Mouse (Mus musculus): ENCODE results near the gene Rab1a.

Rab1a gene

DNA sequence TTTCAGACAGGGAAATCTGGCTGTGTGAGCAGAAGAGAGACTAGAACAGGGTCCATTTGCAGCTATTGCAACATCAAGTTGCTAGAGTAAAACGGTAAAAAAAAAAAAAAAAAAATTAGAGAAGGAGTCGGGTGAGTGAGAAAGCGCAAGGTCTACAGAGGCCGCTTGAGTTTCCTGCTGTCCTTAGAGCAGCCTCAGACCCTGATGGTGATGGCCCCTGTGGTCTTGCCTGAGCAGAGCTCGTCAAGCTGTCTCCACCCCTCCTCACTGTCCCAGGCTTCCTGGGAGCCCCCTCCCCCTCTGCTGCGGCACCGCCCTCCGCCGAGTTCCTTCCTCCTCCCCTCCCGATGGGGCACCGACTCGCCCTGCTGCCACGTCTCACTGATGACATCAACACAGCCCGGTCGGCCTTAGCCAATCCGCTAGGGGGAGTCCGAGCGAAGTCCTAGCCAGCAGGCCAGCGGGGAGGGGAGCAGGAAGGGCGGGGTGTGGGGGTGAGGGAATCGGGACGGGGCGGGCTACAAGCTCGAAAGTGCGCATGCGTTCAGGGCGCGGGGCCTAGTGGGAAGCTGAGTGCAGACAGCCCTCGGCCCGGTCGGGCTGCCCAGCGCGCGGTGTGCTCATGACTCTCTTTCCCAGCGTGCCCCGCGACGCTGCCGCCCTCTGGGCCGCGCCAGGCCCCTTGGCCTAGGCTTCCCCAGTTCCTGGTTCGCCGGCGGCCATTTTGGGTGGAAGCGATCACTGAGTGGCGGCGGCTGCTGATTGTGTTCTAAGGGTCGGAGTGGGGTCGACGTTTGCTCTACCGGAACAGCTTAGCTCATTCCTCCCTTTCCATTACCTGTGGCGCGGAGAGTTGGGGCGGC lies at the start of gene Rab1a:
TSS of gene Rab1a (plus strand) at position 720 of the 863 bp plus-strand sequence.
- in situ Hi-C loops (cut with MboI, MseI) = loop anchor here (25.0 kb wide), 1 partner anchor 1786 kb away; no protein-coding TSS in a partner anchor

DNA sequence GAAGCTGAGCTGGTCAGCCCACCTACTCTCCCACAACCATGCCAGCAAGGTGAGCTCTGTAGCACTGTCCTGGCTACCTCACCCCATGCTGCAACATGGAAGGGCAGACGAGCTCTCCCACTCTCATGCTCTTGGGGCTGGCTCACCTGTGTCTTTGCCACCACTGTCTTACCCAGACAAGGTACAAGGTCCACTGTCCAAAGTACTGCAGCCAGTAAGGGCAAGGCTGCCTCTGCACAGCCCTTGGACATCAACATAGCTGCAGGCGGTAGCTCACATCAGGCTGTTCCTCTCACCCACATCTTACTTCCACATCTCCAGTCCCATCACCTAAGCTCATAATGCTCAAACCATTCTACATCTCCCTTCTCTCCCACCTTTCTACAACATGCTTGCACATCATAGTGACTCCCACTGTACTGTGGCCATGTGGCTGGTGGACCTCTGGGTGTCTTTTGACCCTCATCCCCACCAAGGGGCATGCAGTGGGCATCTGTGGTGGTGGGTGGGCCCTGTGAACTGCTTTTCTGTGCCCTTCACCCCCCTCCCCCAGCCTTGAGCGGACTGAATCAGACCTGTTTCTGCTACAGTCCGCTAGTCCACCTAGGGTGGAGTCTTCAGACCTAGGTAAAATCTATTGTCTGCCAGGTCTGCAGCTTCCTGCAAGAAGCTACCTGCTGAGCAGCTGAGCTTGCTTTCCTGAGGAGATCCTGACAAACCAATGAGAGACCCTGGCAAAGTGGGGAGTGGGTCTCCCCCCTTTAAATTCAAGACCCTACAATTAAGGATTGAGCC lies 48.9 kb upstream of the Rab1a start:
- in situ Hi-C loops (cut with MboI, MseI) = loop anchor here (25.0 kb wide), 2 partner anchors 1140 to 1415 kb away; partner anchors contain the start of gene Meis1

DNA sequence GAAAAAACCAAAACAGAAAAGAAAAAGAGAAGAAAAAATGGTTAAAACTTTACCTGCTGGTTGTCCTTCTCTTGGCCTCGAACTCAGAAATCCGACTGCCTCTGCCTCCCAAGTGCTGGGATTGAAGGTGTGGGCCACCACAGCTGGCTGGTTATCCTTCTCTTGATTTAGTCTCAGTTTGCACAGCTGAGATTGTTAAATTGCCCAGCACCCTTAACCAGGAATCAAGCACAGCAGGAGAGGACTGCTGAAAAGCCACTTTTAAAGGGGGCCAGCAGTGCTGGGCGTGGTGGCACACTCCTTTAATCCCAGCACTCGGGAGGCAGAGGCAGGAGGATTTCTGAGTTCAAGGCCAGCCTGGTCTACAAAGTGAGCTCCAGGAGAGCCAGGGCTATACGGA lies 47.7 kb upstream of the Rab1a start:
- in situ Hi-C loops (cut with MboI, MseI) = loop anchor here (25.0 kb wide), 2 partner anchors 1141 to 1416 kb away; partner anchors contain the start of gene Meis1

DNA sequence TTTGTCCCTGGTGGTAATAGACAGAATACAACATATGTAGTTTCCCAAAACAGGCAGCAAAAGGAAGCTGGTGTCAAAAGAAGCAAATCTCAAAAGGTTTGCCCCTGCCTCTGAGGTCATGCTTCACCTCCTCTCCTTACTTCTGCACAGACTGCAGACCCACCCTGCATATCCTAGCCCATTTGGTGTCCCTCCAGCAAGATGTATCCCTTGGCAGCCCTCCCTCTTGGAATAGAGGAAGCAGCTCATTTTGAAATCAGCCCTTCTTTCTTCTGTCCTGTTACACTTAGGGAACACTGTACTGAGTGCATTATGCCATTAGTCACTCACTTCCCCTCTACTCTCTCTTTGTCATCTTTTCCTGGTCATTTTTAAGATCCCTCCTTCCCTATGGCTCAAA lies 42.4 kb upstream of the Rab1a start:
- in situ Hi-C loops (cut with MboI, MseI) = loop anchor here (25.0 kb wide), 2 partner anchors 1147 to 1422 kb away; partner anchors contain the start of gene Meis1

DNA sequence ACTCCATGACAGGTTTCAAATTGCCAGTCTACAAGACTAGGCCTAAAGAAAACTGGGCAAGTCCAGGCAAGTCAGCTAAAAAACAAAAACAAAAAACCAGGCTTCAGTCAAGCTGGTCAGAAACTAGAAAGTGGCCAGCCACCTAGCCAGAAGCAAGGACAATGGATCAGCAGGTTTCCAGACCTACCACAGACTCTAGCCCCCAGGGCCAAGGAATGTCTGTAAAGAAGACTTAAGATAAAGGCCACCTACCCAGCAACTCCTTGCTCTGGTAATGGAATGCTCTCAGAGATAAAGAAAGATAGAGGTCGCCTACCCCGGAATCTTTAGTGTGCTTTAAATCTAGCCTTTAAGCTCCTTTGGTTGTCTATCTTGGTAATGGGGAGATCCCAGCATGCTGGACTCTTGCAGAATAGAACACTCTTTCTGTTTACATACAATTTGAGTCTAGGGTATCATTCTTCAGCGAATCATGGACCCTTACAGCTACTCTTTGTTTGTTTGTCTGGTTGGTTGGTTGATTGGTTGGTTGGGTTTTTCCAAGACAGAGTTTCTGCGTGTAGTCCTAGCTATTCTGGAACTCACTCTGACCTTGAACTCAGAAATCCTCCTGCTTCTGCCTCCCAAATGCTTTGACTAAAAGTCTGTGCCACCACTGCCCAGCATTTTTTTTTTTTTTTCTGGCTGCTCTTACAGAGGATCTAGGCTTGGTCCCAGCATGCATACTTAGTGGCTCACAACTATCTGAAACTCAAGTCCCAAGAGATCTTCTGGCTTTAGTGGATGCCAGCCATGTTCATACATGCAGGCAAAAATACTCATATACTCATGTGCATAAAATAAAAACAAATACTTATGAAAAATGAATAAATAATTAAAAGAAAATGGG lies 36.0 kb upstream of the Rab1a start:
- in situ Hi-C loops (cut with MboI, MseI) = loop anchor here (25.0 kb wide), 2 partner anchors 1153 to 1428 kb away; partner anchors contain the start of gene Meis1

DNA sequence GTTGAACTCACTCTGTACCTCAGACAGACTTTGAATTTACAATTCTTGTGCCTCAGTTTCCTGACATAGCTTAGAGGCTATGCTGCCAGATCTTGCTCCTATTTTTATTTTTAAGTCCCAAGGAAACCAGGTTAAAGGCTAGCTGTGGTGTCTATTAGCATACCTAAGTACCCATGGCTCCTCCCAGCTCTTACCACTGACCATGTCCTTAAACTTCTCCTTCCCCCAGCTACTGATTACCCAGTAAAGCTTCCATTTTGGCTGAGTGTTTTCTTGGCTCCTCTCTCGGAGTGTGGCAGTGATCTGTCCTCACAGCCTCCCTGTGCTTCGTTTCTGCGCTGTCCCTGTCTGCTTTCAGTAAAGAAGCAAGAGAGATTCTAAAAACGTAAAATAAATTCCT lies 35.2 kb upstream of the Rab1a start:
- in situ Hi-C loops (cut with MboI, MseI) = loop anchor here (25.0 kb wide), 2 partner anchors 1154 to 1429 kb away; partner anchors contain the start of gene Meis1

DNA sequence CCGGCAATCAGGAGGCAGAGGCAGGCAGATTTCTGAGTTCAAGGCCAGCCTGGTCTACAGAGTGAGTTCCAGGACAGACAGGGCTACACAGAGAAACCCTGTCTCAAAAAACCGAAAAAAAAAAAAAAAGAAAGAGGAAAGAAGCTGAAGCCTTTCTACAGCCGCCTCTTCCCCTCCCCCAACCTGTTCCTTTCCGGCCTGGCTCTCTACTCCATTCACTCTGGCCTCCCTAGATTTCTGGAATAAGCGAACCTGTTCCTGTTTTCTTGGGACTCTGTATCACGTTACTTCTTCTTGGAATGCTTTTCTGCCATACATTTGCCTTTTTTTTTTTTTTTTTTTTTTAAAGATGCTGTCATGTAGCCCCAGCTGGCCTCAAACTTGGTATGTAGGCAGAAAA lies 34.8 kb upstream of the Rab1a start:
- in situ Hi-C loops (cut with MboI, MseI) = loop anchor here (25.0 kb wide), 2 partner anchors 1154 to 1429 kb away; partner anchors contain the start of gene Meis1

DNA sequence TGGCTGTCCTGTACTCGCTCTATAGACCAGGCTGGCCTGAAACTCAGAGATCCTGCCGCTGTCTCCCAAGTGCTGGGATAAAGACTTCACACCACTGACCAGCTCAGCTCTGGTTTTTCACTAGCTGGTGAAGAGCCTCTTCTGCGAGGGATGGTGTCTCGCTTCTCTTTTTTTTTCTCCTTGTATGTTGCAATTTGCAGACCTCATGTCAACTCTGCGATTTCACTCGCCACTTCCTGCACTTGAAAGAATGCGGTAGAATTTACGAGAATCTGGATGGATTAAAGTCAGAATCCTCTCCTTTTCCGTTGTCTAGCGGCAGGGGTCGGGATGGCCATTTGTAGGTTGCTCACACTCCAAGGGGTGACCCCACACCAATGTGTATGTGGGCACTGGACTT lies 32.3 kb upstream of the Rab1a start:
- in situ Hi-C loops (cut with MboI, MseI) = loop anchor here (25.0 kb wide), 2 partner anchors 1157 to 1432 kb away; partner anchors contain the start of gene Meis1

DNA sequence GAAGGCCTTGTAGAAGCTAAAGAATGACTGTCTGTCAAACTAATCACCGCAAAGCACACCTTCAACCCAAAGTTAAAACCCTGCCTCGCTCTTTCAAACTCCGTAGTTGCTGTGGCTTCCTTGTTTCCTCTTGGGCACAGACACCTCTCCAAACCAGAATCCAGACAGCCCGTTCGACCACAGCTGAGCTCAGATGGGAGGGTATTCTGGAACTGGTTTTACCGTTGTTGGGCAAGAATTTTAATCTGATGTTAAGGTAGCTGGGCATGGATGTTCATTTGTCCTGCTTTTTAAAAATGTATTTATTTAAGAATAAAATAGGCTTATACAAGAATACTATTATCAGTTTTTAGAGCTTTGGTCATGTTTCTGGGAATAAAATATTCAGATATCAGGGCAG lies 14.0 kb upstream of the Rab1a start:
- in situ Hi-C loops (cut with MboI, MseI) = no loop called here

DNA sequence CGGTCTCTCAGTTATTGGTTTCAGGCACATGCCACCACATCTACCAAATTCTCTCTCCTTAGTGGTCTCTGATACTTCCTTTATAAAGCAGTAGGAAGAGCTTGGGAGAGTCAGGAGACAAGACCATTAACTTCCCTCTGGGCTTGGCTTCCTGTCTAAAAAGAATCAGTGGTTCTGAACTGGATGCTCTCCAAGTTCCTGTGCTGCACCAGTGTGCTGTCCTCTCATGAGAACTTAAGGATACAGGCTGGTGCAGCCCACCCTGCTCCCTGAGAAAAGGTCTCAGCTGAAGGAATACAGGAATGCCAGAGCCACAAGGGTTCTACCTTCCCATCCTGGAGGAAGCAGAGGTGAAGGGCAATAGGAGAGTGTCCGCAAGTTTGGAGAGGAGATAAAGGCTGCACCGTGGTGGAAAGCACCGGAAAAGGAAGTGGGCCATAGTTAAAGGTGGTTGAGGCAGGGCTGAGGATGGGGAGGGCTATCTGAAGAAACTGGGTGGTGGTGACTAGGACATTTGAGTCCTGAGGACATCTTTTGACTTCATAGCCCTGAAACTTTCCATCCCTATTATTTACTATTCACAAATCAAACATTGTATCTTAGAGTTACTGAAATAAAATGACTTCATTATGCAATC lies 8.0 kb upstream of the Rab1a start:
- in situ Hi-C loops (cut with MboI, MseI) = loop anchor here (5.0 kb wide), 1 partner anchor 71 kb away; no protein-coding TSS in a partner anchor

DNA sequence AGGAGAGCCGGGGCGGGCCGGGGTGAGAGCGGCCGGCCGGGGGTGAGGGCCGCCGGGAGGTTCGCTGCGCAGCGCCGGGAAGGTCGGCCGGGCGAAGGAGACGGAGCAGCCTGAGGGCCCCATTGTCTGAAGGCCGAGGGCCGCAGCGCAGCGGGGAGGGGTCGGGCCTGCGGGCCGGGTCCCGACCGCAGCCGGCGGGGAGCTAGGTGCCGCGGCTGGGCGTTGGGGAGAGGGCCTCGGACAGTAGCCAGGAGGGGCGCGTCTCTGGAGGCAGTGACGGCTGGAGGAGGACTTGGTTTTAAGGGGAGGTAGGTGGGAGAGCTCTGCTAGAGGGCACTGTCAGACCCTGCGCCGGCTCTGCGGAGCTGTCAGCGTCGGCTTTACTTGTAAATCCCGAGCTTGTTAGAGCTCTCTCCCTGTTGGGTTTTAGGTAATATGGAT lies 449 bp downstream of the Rab1a start:
- in situ Hi-C loops (cut with MboI, MseI) = loop anchor here (25.0 kb wide), 1 partner anchor 1786 kb away; no protein-coding TSS in a partner anchor

DNA sequence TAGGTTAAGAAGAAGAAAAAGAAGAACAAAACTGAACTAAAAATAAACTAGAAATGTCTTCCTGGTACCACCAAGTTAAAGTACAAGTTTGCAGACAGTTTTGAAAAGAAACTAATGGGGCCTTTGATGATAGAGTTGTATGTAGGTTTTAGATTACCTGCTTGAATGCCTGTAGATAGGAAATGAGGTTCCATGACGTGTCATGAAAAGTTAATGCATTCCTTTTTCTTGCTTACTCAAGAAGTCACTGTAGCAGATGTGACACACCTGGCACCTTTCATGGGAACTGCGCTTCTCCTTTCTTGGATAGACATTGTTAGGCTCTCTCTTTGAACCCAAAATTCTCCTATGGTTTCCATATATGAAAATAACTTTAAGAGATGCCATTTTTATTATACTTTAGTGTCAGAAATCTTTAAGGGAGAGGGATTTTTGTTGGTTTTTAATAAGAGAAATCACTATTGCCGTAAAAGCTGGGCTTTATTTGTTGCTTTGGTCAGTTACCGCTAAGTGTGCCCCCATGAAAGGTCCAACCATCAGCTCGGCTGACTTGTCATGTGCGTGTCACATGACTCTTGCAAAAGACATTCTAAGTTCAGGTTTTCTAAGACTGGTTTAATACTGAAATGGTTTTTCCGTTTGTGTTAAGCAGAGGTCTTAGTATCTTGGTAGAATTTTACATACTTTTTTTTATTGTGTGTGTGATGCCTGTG lies 1.2 kb downstream of the Rab1a start:
- in situ Hi-C loops (cut with MboI, MseI) = loop anchor here (25.0 kb wide), 1 partner anchor 1785 kb away; no protein-coding TSS in a partner anchor

DNA sequence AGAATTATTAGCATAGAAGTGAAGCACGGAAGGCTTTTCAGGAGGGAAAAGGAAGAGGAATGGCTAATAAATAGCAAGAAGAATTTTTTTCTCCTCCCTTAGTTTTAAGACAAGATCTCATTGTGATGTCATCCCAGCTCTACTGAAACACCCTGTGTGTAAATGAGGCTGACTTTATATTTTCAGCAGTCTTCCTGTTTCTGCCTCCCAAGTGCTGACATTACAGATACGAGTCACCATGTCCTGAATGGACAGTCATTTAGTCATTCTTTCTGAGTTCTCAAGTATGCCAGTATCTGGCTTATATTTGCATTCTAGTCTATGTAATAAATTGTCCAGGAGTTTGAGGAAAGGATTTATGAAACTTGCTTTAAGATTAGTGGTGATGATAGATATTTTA lies 3.1 kb downstream of the Rab1a start:
- in situ Hi-C loops (cut with MboI, MseI) = loop anchor here (25.0 kb wide), 1 partner anchor 1783 kb away; no protein-coding TSS in a partner anchor

DNA sequence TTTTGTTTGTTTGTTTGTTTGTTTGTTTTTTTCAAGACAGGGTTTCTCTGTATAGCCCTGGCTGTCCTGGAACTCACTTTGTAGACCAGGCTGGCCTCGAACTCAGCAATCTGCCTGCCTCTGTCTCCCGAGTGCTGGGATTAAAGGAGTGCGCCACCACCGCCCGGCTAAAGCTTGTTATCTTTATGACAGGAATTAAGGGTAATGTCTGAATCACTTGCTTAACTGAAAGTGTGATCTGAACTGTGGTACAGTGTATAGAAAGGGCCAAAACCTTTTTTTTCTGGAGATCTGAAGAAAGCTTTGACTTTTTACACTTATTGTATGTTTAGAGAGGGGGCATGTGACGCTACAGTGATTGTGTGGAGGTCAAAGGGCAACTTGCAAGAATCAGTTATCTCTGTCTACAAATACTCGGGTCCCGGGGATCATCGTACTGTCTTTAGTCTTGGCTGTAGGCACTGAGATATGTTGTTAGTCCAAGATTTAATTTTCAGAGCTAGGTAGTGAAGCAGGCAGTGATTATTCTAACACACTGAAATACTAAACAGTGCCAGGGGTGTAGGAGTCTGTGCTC lies 3.7 kb downstream of the Rab1a start:
- in situ Hi-C loops (cut with MboI, MseI) = loop anchor here (25.0 kb wide), 1 partner anchor 1782 kb away; no protein-coding TSS in a partner anchor

DNA sequence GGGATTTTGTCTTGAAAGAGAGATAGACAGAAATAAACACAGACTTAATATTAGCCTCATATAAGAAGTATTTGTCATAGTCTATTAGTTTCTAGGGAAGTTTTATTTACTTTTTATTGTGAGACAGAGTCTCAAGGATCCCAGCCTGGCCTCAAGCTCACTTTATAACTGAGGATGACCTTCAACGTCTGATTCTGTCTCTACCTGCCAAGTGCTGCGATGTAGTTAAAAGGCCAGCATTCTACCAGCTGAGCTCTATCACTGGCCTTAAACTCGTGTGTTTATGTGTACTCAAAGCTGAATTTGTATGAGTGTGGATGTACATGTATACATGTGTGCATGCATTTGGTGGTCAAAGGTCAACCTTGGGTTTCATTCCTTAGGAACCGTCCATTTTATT lies 4.3 kb downstream of the Rab1a start:
- in situ Hi-C loops (cut with MboI, MseI) = loop anchor here (25.0 kb wide), 1 partner anchor 1782 kb away; no protein-coding TSS in a partner anchor

DNA sequence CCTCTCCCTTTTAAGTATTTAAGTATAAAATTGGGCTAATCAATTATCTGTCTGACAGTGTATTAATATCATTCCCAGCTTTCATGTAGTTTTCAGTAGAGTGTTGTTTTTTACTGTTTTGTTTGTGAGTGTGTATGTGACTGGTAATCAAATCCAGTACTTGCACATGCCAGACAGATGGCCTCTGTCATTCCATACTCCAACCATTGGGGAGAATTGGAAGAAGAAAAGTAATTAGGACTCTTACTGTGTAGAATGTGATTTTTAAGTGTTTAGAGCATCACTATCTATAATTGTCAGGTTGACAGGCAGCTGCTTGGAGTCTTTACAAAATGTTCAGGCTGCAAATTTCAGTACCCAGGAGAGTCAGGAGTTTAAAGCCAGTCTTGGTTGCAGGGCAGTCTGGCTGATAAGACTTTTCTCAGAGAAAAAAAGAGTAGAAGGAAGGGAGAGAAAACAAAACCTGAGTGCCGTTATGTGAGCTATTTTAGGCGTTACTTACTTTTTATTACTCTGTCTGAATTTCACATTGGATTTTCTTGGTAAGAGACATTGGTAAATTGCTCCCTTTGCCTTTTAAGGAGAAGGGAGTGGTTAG lies 5.5 kb downstream of the Rab1a start:
- in situ Hi-C loops (cut with MboI, MseI) = loop anchor here (25.0 kb wide), 1 partner anchor 1781 kb away; no protein-coding TSS in a partner anchor

DNA sequence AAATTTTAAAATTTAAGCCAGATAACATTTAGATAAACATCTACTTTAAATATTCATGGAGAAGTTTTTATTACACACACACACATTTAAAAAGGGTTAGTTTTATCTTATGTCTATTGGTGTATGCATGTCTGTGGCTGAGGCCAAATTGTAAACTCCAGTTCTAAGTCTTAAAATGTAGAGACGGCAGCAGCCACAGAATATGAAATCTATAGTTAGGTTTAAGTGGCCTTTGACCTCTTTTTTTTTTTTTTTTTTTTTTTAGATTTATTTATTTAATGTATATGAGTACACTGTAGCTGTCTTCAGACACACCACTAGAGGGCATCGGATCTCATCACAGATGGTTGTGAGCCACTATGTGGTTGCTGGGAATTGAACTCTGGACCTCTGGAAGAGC lies 6.4 kb downstream of the Rab1a start:
- in situ Hi-C loops (cut with MboI, MseI) = loop anchor here (25.0 kb wide), 1 partner anchor 1780 kb away; no protein-coding TSS in a partner anchor

DNA sequence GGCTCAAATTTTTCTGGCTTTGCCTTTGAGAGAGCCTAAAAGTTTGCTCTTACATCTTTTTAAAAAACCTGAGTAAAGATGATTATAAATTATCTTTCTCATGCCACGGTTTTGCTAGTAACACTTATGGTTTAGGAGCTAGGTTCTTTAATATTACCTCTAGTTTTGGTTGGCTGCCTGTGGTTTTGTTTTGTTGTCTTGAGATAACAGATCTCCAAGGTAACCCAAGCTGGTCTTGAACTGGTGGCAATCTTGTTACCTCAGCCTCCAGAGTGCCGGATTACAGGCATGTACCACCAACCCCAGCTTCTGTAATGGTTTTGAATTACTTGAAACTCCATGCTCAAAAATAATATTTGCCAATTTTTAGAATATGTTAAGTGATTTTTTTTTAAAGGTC lies 10.6 kb downstream of the Rab1a start:
- in situ Hi-C loops (cut with MboI, MseI) = loop anchor here (25.0 kb wide), 1 partner anchor 1775 kb away; no protein-coding TSS in a partner anchor
